Comparison of ENCODE assay signal across 28 mouse cellular contexts in the genomic region with DNA sequence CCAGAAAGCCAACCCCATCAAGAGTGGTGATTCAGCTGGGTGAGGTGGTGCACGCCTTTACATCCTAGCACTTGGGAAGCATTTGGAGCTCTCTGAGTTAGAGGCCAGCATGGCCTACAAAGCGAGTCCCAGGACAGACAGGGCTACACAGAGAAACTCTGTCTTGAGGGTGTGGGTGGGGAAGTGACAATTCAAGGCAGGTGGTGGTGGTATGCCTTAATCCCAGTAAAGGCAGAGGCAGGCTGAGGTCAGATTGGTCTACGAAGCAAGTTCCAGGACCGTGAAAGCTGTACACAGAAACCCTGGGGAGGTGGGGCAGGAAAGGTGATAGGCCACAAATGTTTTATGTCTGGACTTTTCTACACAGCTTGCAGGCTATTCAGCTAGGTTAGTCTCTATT. TPM values are rescaled to one million over a fixed set of nuclear protein-coding genes. Genes with fewer than 3 reads are reported as not detected.
A peak's percentile ranks its signal among the peaks of the same experiment; 100 is the strongest.
DNase-seq lines count a peak whose midpoint lies in the region; ATAC-seq and TF ChIP-seq lines count a peak whose summit lies in the region.
"Had no signal": no experiment of that assay in that cellular context is flagged by ENCODE, and none has a peak within 500 bp of the region (broad histone marks: within the 10 kb centered on the region; RNA-seq: fewer than 3 reads in every experiment).

No protein-coding gene starts in this region.

- ATAC-seq in liver, embryonic 13.5 days (ENCODE audit: low read depth), result no peak
- no peak for ATAC-seq in liver, embryonic 15.5 days (ENCODE audit: insufficient read depth)
- no peak for ATAC-seq in kidney, embryonic 16.5 days (ENCODE audit: low FRiP score, low TSS enrichment)
- ATAC-seq: activated CD4-positive, CD25-positive, alpha-beta regulatory T cell, adult 4 months; forebrain, embryonic 15.5 days; hindbrain, embryonic 16.5 days had no signal

- peak overlapping the region; percentile 74 for H3K27ac ChIP-seq in liver, embryonic 13.5 days
- H3K27ac ChIP-seq in liver, embryonic 15.5 days (replicated peaks), result peak overlapping the region; percentile 80
- no peak overlapping the region for H3K27ac ChIP-seq in kidney, embryonic 16.5 days (ENCODE audit: low read length)
- H3K27ac ChIP-seq: embryonic facial prominence, embryonic 10.5 days; embryonic facial prominence, embryonic 13.5 days; forebrain, embryonic 12.5 days; forebrain, embryonic 15.5 days; heart, embryonic 15.5 days; hindbrain, embryonic 10.5 days; hindbrain, embryonic 13.5 days had no signal

- no peak overlapping the region for H3ac ChIP-seq in myocyte (ENCODE audit: control insufficient read depth, insufficient read length)

- no peak overlapping the region for H3K4me3 ChIP-seq in liver, embryonic 13.5 days (replicated peaks)
- H3K4me3 ChIP-seq in liver, embryonic 15.5 days (replicated peaks), result no peak overlapping the region
- no peak overlapping the region for H3K4me3 ChIP-seq in myocyte
- no peak overlapping the region for H3K4me3 ChIP-seq in kidney, embryonic 16.5 days (ENCODE audit: low read length)
- H3K4me3 ChIP-seq: embryonic facial prominence, embryonic 10.5 days; embryonic facial prominence, embryonic 13.5 days; forebrain, embryonic 12.5 days; forebrain, embryonic 15.5 days; heart, embryonic 12.5 days; heart, embryonic 15.5 days; hindbrain, embryonic 10.5 days; hindbrain, embryonic 13.5 days had no signal

- peaks cover 6% of the 10 kb centered on the region for H3K36me3 ChIP-seq in liver, embryonic 13.5 days
- peaks cover 8% of the 10 kb centered on the region for H3K36me3 ChIP-seq in liver, embryonic 15.5 days (replicated peaks)
- H3K36me3 ChIP-seq in myocyte (ENCODE audit: control insufficient read depth, insufficient read depth), result peaks cover 6% of the 10 kb centered on the region
- H3K36me3 ChIP-seq in kidney, embryonic 16.5 days (ENCODE audit: insufficient read depth, low read length), result peaks cover 6% of the 10 kb centered on the region; the same call in 1 of the 2 replicates

- no peak for DNase-seq in liver, embryonic 13.5 days
- no peak for DNase-seq in liver
- no peak for DNase-seq in embryo, embryonic 10.5 days (ENCODE audit: low spot score)
- DNase-seq: adrenal gland, postnatal 10 days; adrenal gland, postnatal 36 days; cerebellum, adult 18-20 months; cerebellum, adult 9-10 months; cerebellum, postnatal 14 days; embryo, embryonic 11 days; gastrocnemius, postnatal 25 days; heart, adult 18-20 months; heart, postnatal 10 days; heart, postnatal 36 days had no signal

- H3K4me2 ChIP-seq in liver, embryonic 13.5 days, result peak overlapping the region; percentile 47; the same call in 1 of the 2 replicates
- H3K4me2 ChIP-seq in liver, embryonic 15.5 days, result peak overlapping the region; percentile 92; the same call in 1 of the 2 replicates
- H3K4me2 ChIP-seq in myocyte (ENCODE audit: low read depth), result no peak overlapping the region
- H3K4me2 ChIP-seq in kidney, embryonic 16.5 days (replicated peaks; ENCODE audit: low read depth, low read length), result no peak overlapping the region
- H3K4me2 ChIP-seq: embryonic facial prominence, embryonic 13.5 days; forebrain, embryonic 12.5 days; forebrain, embryonic 15.5 days; heart, embryonic 12.5 days; heart, embryonic 15.5 days; hindbrain, embryonic 13.5 days had no signal

- 93% methylated on average over 4 of the region's 4 CpGs for WGBS in liver, embryonic 13.5 days (ENCODE audit: insufficient replicate concordance)
- WGBS in liver, embryonic 15.5 days (ENCODE audit: insufficient replicate concordance), result 88% methylated on average over 4 of the region's 4 CpGs
- 92% methylated on average over 4 of the region's 4 CpGs for WGBS in kidney, embryonic 16.5 days

- TF ChIP-seq POLR2A in myocyte (IDR thresholded peaks at IDR 0.05; ENCODE audit: insufficient read length, low read depth), result no peak

- H3K9ac ChIP-seq in liver, embryonic 13.5 days, result peak overlapping the region; percentile 42; the same call in 1 of the 2 replicates
- no peak overlapping the region for H3K9ac ChIP-seq in liver, embryonic 15.5 days
- H3K9ac ChIP-seq in kidney, embryonic 16.5 days (replicated peaks; ENCODE audit: low read length), result no peak overlapping the region
- H3K9ac ChIP-seq: embryonic facial prominence, embryonic 13.5 days; forebrain, embryonic 12.5 days; forebrain, embryonic 15.5 days; heart, embryonic 12.5 days; heart, embryonic 15.5 days; hindbrain, embryonic 13.5 days had no signal

- no peaks in the 10 kb centered on the region for H3K9me3 ChIP-seq in liver, embryonic 13.5 days (replicated peaks)
- H3K9me3 ChIP-seq in liver, embryonic 15.5 days (replicated peaks), result no peaks in the 10 kb centered on the region
- H3K9me3 ChIP-seq in kidney, embryonic 16.5 days (ENCODE audit: low read length), result no peaks in the 10 kb centered on the region
- H3K9me3 ChIP-seq: embryonic facial prominence, embryonic 10.5 days; embryonic facial prominence, embryonic 13.5 days; forebrain, embryonic 12.5 days; forebrain, embryonic 15.5 days; heart, embryonic 12.5 days; heart, embryonic 15.5 days; hindbrain, embryonic 10.5 days; hindbrain, embryonic 13.5 days had no signal

- peaks cover 17% of the 10 kb centered on the region for H3K79me2 ChIP-seq in myocyte (ENCODE audit: control insufficient read depth, insufficient read depth)

- no peaks in the 10 kb centered on the region for H3K27me3 ChIP-seq in liver, embryonic 13.5 days
- H3K27me3 ChIP-seq in liver, embryonic 15.5 days, result no peaks in the 10 kb centered on the region
- H3K27me3 ChIP-seq in myocyte (ENCODE audit: control insufficient read depth, insufficient read depth, insufficient read length), result peaks cover 5% of the 10 kb centered on the region
- no peaks in the 10 kb centered on the region for H3K27me3 ChIP-seq in kidney, embryonic 16.5 days (ENCODE audit: insufficient read depth, low read length)
- H3K27me3 ChIP-seq: embryonic facial prominence, embryonic 13.5 days; forebrain, embryonic 12.5 days; forebrain, embryonic 15.5 days; heart, embryonic 12.5 days; heart, embryonic 15.5 days; hindbrain, embryonic 13.5 days had no signal

- peaks cover 53% of the 10 kb centered on the region for H3K4me1 ChIP-seq in liver, embryonic 13.5 days (replicated peaks)
- H3K4me1 ChIP-seq in liver, embryonic 15.5 days (replicated peaks), result peaks cover 61% of the 10 kb centered on the region
- peaks cover 13% of the 10 kb centered on the region for H3K4me1 ChIP-seq in kidney, embryonic 16.5 days (ENCODE audit: insufficient read depth, low read length)

TF ChIP-seq in myocyte, 11 proteins besides CTCF, POLR2A, EP300 and RAD21:
- TF ChIP-seq TCF3 (IDR thresholded peaks at IDR 0.05; ENCODE audit: insufficient read length, low read depth) (no peak), MYOD1 (IDR thresholded peaks at IDR 0.05; ENCODE audit: control insufficient read depth in 1 of 3, insufficient read length in 2 of 3, low read depth in 2 of 3) (peak in 2 of 3 experiments; percentile 70 to 81), SRF (IDR thresholded peaks at IDR 0.05; ENCODE audit: control insufficient read depth, insufficient read length, low read depth) (no peak), USF1 (IDR thresholded peaks at IDR 0.05; ENCODE audit: low read depth) (no peak), CEBPB (IDR thresholded peaks at IDR 0.05; ENCODE audit: insufficient read depth, poor library complexity, severe bottlenecking) (no peak), TCF12 (IDR thresholded peaks at IDR 0.05; ENCODE audit: insufficient read depth, poor library complexity, severe bottlenecking) (peak; percentile 23), MAX (IDR thresholded peaks at IDR 0.05; ENCODE audit: low read depth) (no peak)

RNA-seq across cellular contexts. Expression of gene Pde6g, which starts 1.7 kb away (rescaled TPM):
- polyA plus RNA-seq in liver, embryonic 13.5 days (2015; fragmentation: Nextera tagmentation; extraction: Ambion mirVana), result 0.12 TPM in 1 of 2 replicates, not detected in the other
- 0.17 TPM in 1 of 2 replicates, not detected in the other for polyA plus RNA-seq in liver, embryonic 15.5 days (2015; fragmentation: Nextera tagmentation; extraction: Ambion mirVana)
- 0.18 TPM for polyA plus RNA-seq in myocyte (2012; fragmentation: generic; extraction: Trizol)
- 0.39 and 0.45 TPM in 2 replicates for polyA plus RNA-seq in kidney, embryonic 16.5 days (2015; fragmentation: Nextera tagmentation; extraction: Ambion mirVana)
- polyA plus RNA-seq: embryonic facial prominence, embryonic 13.5 days; erythroblast, embryonic 14.5 days had no signal

RNA-seq across cellular contexts. Expression of gene Oxld1, which starts 2.9 kb away (rescaled TPM):
- polyA plus RNA-seq in liver, embryonic 13.5 days (2015; fragmentation: Nextera tagmentation; extraction: Ambion mirVana), result 8.4 and 9.5 TPM in 2 replicates
- polyA plus RNA-seq in liver, embryonic 15.5 days (2015; fragmentation: Nextera tagmentation; extraction: Ambion mirVana), result 6.8 and 7.1 TPM in 2 replicates
- polyA plus RNA-seq in myocyte (2012; fragmentation: generic; extraction: Trizol), result 17.4 TPM
- polyA plus RNA-seq in kidney, embryonic 16.5 days (2015; fragmentation: Nextera tagmentation; extraction: Ambion mirVana), result 15.4 and 15.9 TPM in 2 replicates

RNA-seq across cellular contexts. Expression of gene Ccdc137, which starts 3.0 kb away (rescaled TPM):
- 20.2 and 23.1 TPM in 2 replicates for polyA plus RNA-seq in liver, embryonic 13.5 days (2015; fragmentation: Nextera tagmentation; extraction: Ambion mirVana)
- polyA plus RNA-seq in liver, embryonic 15.5 days (2015; fragmentation: Nextera tagmentation; extraction: Ambion mirVana), result 13.0 and 14.2 TPM in 2 replicates
- polyA plus RNA-seq in myocyte (2012; fragmentation: generic; extraction: Trizol), result 11.4 TPM
- polyA plus RNA-seq in kidney, embryonic 16.5 days (2015; fragmentation: Nextera tagmentation; extraction: Ambion mirVana), result 40.6 and 43.9 TPM in 2 replicates

RNA-seq across cellular contexts. Expression of gene Arl16, which starts 12.4 kb away (rescaled TPM):
- polyA plus RNA-seq in liver, embryonic 13.5 days (2015; fragmentation: Nextera tagmentation; extraction: Ambion mirVana), result 15.9 and 16.0 TPM in 2 replicates
- polyA plus RNA-seq in liver, embryonic 15.5 days (2015; fragmentation: Nextera tagmentation; extraction: Ambion mirVana), result 13.7 and 14.0 TPM in 2 replicates
- polyA plus RNA-seq in myocyte (2012; fragmentation: generic; extraction: Trizol), result 15.6 TPM
- 46.5 and 50.4 TPM in 2 replicates for polyA plus RNA-seq in kidney, embryonic 16.5 days (2015; fragmentation: Nextera tagmentation; extraction: Ambion mirVana)

RNA-seq across cellular contexts. Expression of gene Tspan10, which starts 12.5 kb away (rescaled TPM):
- polyA plus RNA-seq in liver, embryonic 13.5 days (2015; fragmentation: Nextera tagmentation; extraction: Ambion mirVana), result not detected in 2 replicates
- polyA plus RNA-seq in liver, embryonic 15.5 days (2015; fragmentation: Nextera tagmentation; extraction: Ambion mirVana), result not detected in 2 replicates
- not detected for polyA plus RNA-seq in myocyte (2012; fragmentation: generic; extraction: Trizol)
- not detected in 2 replicates for polyA plus RNA-seq in kidney, embryonic 16.5 days (2015; fragmentation: Nextera tagmentation; extraction: Ambion mirVana)
- polyA plus RNA-seq: activated CD4-positive, CD25-positive, alpha-beta regulatory T cell, adult 4 months; erythroblast, embryonic 14.5 days; forebrain, embryonic 15.5 days; gonadal fat pad, adult 2 months; heart, embryonic 12.5 days; hindbrain, embryonic 13.5 days; hindbrain, embryonic 16.5 days had no signal

Comparison
In these comparisons a context has a peak if more than half of its experiments do, and no peak if none do; other contexts are left out.
1. H3K4me2 ChIP-seq: peak in liver, embryonic 13.5 days (single experiment) and liver, embryonic 15.5 days (single experiment); none in myocyte (single experiment) and kidney, embryonic 16.5 days (single experiment).